Mouse (Mus musculus): ENCODE results near the gene Gm20662.

The Gm20662 gene

DNA sequence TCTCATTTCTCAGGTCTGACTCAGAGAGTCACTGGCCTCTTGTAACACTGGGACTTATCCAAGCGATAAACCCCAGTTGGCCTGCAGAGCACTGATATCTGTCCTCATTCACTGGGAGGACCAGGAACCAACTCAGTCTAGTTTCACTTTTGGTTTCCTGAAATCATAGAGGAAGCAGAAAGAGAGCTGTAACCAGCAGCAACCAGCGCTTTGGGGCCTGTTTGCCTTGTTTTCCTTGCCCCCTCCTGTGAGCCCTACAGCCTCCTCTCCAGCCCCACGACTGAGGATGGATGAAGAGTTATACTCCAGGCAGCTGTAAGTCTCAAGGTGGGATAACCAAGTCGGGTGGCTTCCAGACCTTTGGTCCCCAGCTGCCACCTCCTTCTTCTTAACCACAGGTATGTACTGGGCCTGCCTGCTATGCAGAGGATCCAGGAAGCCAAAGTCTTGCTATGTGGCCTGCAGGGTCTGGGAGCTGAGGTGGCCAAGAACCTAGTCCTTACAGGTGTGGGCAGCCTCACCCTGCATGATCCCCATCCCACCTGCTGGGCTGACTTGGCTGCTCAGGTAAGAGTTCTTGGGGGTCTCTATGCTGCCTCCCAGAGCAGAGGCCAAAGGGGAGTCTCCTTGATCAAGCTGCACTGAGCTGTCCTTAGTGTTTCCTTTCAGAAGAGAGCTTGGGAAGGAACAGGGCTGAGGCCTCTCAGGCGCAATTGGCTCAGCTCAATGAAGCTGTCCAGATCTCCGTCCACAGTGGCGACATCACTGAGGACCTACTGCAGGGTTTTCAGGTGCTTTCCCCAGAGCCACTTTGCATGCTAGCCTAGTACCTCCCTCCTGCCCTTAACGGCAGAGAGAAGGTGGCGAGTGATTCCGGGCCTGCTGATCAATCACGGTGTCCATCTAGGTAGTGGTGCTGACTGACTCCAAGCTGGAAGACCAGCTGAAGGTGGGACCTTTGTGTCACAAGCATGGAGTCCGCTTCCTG, 20.5 kb upstream of the Gm20662 start, which contains the start of gene Uba7:
TSS of gene Uba7 (plus strand) at position 107 of the 988 bp plus-strand sequence.
- peak; percentile 79 for DNase-seq (ENCODE audit: low read depth)

DNA sequence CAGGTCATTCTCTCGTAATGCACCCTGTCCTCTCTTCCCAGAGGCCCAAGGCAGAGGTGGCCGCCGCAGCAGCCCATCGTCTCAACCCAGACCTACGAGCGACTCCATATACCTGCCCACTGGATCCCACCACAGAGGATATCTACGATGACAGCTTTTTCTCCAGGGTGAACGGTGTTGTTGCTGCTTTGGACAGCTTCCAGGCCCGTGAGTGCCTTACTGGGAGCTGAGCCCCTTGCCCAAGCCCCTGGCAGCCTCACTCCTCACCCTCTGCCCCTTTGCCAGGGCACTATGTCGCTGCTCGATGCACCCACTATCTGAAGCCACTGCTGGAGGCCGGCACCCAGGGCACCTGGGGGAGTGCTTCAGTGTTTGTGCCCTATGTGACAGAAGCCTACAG, 17.3 kb upstream of the Gm20662 start:
- no peak for DNase-seq (ENCODE audit: low read depth)

GRCm38 (mm10) chr9:107981684-107982605, 14.2 kb upstream of the Gm20662 start:
- no peak for DNase-seq (ENCODE audit: low read depth)

DNA sequence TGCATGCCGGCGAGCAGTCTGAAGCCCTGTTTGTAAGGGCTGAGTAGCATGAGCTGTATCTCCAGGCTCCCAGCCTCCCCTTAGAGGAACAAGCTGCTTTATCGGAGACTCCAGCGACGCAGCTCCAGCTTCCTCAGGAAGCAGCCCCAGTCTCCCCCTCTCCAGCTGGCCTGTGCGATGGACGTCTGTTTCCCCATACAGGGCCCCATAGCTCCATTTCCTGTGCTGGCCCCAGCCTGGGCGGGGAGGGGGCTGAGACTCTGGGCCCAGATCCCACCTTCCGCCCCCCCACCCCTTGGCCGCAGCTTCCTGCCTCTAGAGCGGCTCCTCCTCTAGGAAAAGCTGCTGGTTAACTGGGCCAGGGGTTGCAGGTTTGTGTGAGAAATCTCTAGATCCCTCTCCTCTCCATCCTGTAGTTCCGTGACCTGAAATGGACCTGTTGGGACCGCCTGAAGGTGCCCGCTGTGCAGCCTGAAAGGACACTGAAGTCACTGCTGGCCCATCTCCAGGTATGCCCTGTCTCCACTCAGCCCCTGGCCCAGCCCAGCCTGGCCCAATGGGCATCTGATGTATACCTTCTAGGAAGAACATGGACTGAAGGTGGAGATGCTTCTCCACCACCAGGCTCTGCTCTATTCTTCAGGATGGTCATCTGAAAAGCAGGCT, 13.3 kb upstream of the Gm20662 start, which contains the start of gene Gm20661:
TSS of gene Gm20661 (plus strand) at position 378 of the 666 bp plus-strand sequence.
- DNase-seq (ENCODE audit: low read depth): peak; percentile 57

GRCm38 (mm10) chr9:107983421-107983890, 12.7 kb upstream of the Gm20662 start:
- DNase-seq (ENCODE audit: low read depth): no peak

- DNase-seq (ENCODE audit: low read depth): no peak
Observed at GRCm38 (mm10) chr9:107984052-107984753, 11.9 kb upstream of the Gm20662 start.

- no peak for DNase-seq (ENCODE audit: low read depth)
Observed at GRCm38 (mm10) chr9:107984754-107985055, 11.4 kb upstream of the Gm20662 start.

DNA sequence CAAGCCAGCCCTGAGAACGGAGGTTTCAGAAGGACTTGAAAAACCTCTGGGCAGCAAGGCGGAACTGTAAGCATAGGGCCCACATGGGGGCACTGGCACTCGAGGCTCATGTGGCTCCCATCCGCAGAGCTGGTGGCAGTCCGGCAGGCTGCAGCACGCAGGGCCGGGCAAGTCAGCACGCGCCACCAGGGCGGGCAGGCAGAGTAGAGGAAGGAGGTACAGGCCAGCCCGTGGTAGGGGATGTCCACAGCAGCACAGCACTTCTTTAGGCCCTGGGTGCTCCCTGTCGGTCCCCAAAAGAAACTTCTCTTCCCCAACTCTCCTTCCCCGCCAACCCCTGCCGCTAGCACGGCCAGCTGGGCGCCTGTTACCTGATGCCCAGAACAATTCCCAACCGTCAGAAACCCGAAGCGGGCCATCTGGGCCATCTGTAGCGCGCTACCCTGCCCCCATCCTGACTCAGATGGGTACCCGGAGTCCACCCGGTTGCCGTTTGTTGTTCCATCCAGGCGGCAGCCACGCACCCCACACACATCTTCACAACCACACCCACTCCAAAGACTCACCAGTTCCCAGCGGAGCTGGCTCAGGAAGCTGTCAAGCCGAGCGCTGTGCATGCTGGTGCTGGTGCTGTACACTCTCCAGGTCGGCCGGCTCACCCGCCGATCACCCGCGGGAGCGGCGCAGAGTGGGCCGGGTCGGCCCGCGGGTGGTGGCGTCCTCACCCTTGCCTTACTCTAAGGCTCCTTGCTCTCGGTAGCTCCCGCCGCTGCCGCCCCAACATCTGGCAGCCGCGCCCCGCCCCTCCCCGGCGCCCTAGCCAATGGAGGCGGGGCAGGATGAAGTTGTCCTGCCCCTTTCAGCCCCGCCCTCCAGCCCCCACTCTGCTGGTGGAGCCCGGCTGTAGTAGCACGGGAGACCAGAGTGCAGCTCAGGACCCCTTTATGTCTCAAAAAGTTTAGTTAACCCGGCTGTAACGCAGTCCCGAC, 10.7 kb upstream of the Gm20662 start, which contains the start of gene Inka1:
TSS of gene Inka1 (minus strand) at position 749 of the 989 bp plus-strand sequence.
- DNase-seq (ENCODE audit: low read depth): peak; percentile 93

- DNase-seq (ENCODE audit: low read depth): peak; percentile 84
Observed at GRCm38 (mm10) chr9:107986376-107986775, 9.8 kb upstream of the Gm20662 start.

DNA sequence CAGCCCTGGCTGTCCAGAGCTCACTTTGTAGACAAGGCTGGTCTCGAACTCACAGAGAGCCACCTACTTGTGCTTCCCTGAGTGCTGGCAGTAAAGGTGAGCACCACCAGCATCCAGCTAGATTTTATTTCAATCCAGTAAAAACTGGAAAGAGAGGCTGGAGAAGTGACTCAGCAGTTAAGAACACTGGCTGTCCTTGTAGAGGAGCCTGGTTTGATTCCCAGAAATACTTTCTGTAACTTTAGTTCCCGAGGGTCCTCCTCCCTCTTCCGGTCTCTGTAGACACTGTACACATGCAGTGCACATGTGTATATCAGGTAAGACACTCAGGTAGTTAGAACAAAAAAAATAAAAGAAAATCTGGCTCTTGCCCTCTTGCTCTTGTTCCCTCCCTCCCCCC, 8.2 kb upstream of the Gm20662 start:
- no peak for DNase-seq (ENCODE audit: low read depth)

DNA sequence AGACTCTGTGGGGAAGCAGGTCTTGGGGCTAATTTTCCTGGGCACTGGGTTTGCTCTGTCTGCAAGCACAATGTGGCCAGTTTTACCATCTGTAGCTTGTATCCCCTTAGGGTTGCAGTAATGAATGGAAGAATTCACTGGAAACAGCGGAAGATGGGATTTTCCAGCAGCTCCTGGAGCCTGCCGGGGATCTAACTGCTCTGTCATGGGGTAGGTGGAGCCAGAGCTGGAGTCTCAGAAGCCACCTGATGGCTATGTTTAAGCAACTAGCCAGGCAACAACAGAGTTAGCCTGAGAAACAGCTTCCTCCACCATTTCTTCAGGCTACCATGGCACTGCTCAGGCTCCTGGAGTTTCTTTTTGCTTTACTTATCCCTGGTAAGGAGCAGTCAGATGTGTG, 4.0 kb upstream of the Gm20662 start, which contains the start of gene Cdhr4:
TSS of gene Cdhr4 (plus strand) at position 301 of the 400 bp plus-strand sequence.
- no peak for DNase-seq (ENCODE audit: low read depth)

DNA sequence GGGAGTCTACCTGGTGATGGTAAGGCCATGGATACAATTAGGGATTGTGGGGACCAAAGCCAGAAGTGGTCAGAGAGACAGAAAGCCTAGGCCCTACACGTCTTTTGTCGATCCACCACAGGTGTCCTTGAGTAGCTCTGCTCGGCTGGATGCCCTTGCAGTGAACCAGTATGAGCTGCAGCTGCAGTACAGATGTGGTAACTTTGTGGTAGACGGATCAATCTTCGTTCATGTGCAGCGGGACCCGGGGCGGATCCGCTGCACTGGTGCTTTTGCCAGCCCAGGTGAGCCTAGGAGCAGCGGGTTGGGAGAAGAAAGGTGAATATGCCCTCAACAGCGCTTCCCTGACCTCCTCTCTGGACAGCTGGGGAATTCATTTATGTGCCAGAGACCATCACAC, 3.1 kb upstream of the Gm20662 start:
- no peak for DNase-seq (ENCODE audit: low read depth)

GRCm38 (mm10) chr9:107994464-107994863, 1.7 kb upstream of the Gm20662 start:
- DNase-seq (ENCODE audit: low read depth): no peak

GRCm38 (mm10) chr9:107995513-107995912, 636 bp upstream of the Gm20662 start:
- no peak for DNase-seq (ENCODE audit: low read depth)

DNA sequence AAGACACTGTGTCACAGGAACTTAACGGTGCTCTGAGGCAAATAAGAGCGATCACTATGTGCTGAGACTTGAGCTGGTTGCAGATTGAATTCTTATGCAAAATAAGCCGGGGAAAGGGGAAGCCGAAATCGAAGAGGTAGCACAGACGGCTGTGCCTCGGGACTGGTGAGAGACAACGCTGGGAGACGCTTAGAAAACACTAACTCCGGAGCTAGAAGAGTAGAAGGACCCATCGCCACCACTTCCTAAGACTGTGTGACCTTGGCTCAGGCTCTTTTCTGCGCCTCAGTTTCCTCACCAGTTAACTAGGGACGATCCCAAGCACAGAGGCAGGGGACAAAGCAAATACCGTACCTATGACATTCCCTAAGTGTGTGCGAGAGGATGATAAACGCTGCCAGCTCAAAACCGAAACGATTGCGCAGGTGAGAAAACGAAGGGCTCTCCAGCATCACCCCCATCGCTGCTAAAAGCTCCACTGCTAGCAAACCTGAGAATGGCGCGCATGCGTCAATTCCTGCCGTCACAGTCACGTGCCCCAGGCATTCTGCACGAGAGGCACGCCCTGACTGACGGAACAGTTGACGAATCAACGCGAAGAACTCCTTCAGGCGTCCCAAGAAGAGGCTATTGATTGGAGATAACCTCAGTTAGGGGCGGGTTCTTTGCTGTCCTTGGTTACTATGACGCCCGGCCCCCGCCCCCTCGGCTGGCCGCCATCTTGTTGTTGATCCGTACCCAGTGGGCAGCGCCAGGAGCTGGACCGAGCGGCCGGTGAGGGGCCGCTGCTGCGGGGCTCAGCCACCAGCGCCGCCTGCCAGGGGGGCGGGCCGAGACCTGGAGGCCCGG, 6.0 kb downstream of the Gm20662 start, which contains the start of gene Ip6k1:
TSS of gene Ip6k1 (plus strand) at position 580 of the 849 bp plus-strand sequence.
- peak; percentile 100 for DNase-seq (ENCODE audit: low read depth)

GRCm38 (mm10) chr9:108002778-108003530, 6.8 kb downstream of the Gm20662 start:
- peak; percentile 69 for DNase-seq (ENCODE audit: low read depth)

DNA sequence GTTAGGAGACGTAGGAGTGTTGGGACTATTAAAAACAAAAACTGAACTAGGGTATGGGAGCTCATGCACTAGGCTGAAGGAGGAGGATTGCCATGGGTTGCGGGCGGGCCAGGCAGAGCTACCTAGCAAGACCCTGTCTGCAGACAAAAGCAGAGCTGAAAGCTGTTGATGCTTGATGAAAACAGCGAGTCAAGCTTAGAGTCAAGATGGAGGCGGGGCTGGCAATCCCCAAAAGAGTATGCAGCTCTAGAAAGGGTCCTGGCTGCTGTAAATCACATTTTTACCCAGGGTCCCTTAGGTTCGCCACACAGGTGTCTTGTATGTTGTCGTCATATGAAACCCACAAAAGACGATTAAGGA, 7.4 kb downstream of the Gm20662 start:
- peak; percentile 66 for DNase-seq (ENCODE audit: low read depth)

DNA sequence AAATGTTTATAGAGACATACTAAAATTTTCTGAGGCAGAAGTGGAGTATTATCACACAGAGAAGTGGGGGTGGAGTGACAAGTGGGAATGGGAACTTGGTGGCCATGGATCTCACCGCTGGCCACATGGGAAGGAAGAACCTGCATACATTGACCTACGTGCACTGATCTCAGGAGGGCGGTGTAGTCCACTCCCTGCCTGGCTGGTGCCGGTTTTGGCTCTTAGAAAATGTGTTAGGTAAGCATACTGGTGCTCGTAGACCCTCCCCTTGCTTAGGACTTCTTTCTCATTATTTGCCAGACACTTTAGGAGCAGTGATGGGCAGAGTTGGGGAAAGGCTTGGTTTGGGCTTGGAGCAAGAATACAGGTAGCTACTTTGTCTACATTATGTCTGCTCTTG, 11.9 kb downstream of the Gm20662 start:
- DNase-seq (ENCODE audit: low read depth): no peak

All from naive thymus-derived CD4-positive, alpha-beta T cell, adult 2 months (primary cell).